Mouse (Mus musculus): ENCODE measurements around the gene Caskin1. TPM values are rescaled to one million over a fixed set of nuclear protein-coding genes. Genes with fewer than 3 reads are reported as not detected.

Caskin1 gene
- total RNA-seq, 2 experiments from 2014 or later = 0.56 to 0.68 TPM

Other genes starting within 250 kb of the Caskin1 start
- 1 to 10 TPM; 5.0 to 8.2 TPM for gene Ccnf, start 237.1 kb upstream of the Caskin1 start, total RNA-seq (2021)
- gene Abca17, start 137.5 kb upstream of the Caskin1 start, total RNA-seq (2021) = under 1 TPM in 1 of 2 experiments, not detected in 1; 0.05 TPM
- gene Abca3, start 136.7 kb upstream of the Caskin1 start, total RNA-seq (2021) = 10 to 100 TPM; 10.2 to 11.4 TPM
- gene Rnps1, start 74.0 kb upstream of the Caskin1 start, total RNA-seq (2021) = 10 to 100 TPM; 59.1 to 67.5 TPM
- 100 to 1,000 TPM; 147 to 161 TPM for gene Eci1, start 62.0 kb upstream of the Caskin1 start, total RNA-seq (2021)
- 1 to 10 TPM in 1 of 2 experiments, under 1 TPM in 1; 0.63 to 1.7 TPM for gene Dnase1l2, start 45.5 kb upstream of the Caskin1 start, total RNA-seq (2021)
- 10 to 100 TPM; 10.8 to 17.3 TPM for gene E4f1, start 18.3 kb upstream of the Caskin1 start, total RNA-seq (2021)
- 10 to 100 TPM; 34.1 to 39.2 TPM for gene Pgp, start 18.2 kb upstream of the Caskin1 start, total RNA-seq (2021)
- gene Bricd5, start 14.7 kb upstream of the Caskin1 start, total RNA-seq (2021) = under 1 TPM; 0.65 to 0.73 TPM
- 10 to 100 TPM; 10.8 to 12.1 TPM for gene Mlst8, start 9.5 kb upstream of the Caskin1 start, total RNA-seq (2021)
- 10 to 100 TPM; 47.2 to 60.9 TPM for gene Traf7, start 39.3 kb downstream of the Caskin1 start, total RNA-seq (2021)
- gene Rab26, start 45.6 kb downstream of the Caskin1 start, total RNA-seq (2021) = under 1 TPM; 0.18 to 0.47 TPM
- 10 to 100 TPM; 34.6 to 49.1 TPM for gene Pkd1, start 61.2 kb downstream of the Caskin1 start, total RNA-seq (2021)
- 10 to 100 TPM; 51.7 to 61.1 TPM for gene Tsc2, start 144.0 kb downstream of the Caskin1 start, total RNA-seq (2021)
- 1 to 10 TPM; 4.3 TPM for gene Nthl1, start 144.1 kb downstream of the Caskin1 start, total RNA-seq (2021)
- gene Slc9a3r2, start 161.7 kb downstream of the Caskin1 start, total RNA-seq (2021) = 10 to 100 TPM; 30.1 to 33.4 TPM
- gene Npw, start 169.9 kb downstream of the Caskin1 start, total RNA-seq (2021) = not detected
- gene Zfp598, start 181.1 kb downstream of the Caskin1 start, total RNA-seq (2021) = 10 to 100 TPM; 18.0 to 21.0 TPM
- under 1 TPM; 0.16 to 0.52 TPM for gene Syngr3, start 201.4 kb downstream of the Caskin1 start, total RNA-seq (2021)
- gene Gfer, start 207.6 kb downstream of the Caskin1 start, total RNA-seq (2021) = 10 to 100 TPM; 22.2 to 24.6 TPM
- gene Noxo1, start 207.6 kb downstream of the Caskin1 start, total RNA-seq (2021) = 1 to 10 TPM; 1.6 to 1.9 TPM
- 10 to 100 TPM; 16.7 to 19.4 TPM for gene Tbl3, start 219.1 kb downstream of the Caskin1 start, total RNA-seq (2021)
- not detected for gene Rnf151, start 229.5 kb downstream of the Caskin1 start, total RNA-seq (2021)
- 100 to 1,000 TPM; 732 to 736 TPM for gene Rps2, start 229.5 kb downstream of the Caskin1 start, total RNA-seq (2021)
- gene Ndufb10, start 235.9 kb downstream of the Caskin1 start, total RNA-seq (2021) = 100 to 1,000 TPM; 400 to 516 TPM
- 100 to 1,000 TPM; 593 to 752 TPM for gene Rpl3l, start 239.2 kb downstream of the Caskin1 start, total RNA-seq (2021)
- gene Msrb1, start 248.0 kb downstream of the Caskin1 start, total RNA-seq (2021) = 100 to 1,000 TPM; 127 to 132 TPM

All from gastrocnemius, postnatal 10 days (tissue).